Mouse (Mus musculus): ENCODE data around the gene Mrm3.
A peak's percentile ranks its signal among the peaks of the same experiment; 100 is the strongest.

The Mrm3 gene

DNA sequence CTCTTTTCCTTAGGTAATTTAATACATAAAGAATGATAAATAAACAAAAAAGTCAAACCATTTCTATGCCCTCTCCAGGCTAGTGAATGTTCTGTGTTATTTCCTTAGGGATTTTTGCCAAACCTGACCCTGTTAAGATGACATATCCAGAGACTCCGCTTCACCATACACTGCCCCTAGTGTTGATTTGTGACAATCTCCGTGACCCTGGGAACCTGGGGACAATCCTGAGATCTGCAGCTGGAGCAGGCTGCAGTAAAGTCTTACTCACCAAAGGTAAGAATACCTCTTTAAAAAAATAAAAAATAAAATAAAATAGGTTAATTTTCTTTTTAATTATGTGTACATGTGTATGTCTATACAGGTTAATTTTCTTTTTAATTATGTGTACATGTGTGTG lies 3.7 kb downstream of the Mrm3 start:
- no peak for DNase-seq (ENCODE audit: inconsistent age in 2 of 2, low spot score in 1 of 2)

DNA sequence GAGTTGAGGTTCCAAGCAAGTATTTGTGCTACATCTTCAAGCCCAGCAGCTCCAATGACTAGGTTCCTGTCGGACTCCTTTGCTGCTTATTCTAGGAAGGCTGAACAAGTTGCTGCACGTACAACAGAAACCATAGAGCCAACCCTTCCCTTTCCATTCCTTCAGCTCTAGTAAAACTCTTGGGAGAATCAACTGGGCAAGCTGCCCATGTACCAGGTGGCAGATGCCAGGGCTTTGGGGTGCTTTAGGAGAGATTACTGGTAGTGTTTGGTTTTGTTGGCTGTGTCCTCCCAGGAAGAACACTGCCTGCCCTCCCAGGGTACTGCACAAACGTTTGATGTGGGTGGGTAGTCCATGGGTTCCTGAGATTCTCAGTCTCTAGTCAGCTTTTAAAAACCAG lies 8.5 kb downstream of the Mrm3 start:
- DNase-seq (ENCODE audit: inconsistent age in 2 of 2, low spot score in 1 of 2): no peak

- peak; percentile 85 to 96 for DNase-seq (ENCODE audit: inconsistent age in 2 of 2, low spot score in 1 of 2)
These were observed 9.8 kb downstream of the Mrm3 start for GRCm38 (mm10) chr11:76253145-76253917.

GRCm38 (mm10) chr11:76253918-76254264 lies 10.4 kb downstream of the Mrm3 start:
- DNase-seq (ENCODE audit: inconsistent age in 2 of 2, low spot score in 1 of 2): peak in 1 of 2 experiments; percentile 40

DNA sequence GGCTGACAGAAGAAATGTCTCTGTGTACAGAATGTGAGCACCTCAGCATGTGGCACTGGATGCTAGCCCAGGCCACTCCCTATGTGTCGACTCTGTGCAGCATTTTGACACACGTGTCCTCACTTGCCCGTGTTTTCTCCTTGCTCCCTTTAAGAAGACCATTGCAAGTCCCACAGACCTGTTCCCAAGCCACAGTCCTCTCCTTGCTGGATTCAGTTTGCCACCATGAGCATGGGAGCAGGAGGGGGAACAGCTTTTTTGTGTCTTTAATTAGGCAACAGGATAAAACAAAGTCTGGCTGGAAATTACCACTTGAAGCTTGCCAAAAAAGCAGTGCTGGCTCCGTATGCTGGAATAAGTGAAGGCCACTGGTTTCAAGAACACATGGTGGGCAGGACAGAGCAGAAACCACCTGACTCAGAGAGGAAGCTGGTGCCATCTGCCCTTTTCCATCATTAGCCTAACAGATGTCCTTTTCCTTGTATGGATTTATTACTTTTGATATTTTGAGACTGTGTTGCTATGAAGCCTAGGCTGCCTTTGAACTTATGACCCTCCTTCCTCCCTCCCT lies 12.0 kb downstream of the Mrm3 start:
- peak; percentile 61 to 88 for DNase-seq (ENCODE audit: inconsistent age in 2 of 2, low spot score in 1 of 2)

- DNase-seq (ENCODE audit: inconsistent age in 2 of 2, low spot score in 1 of 2): no peak
These were observed 12.6 kb downstream of the Mrm3 start for GRCm38 (mm10) chr11:76256129-76256528.

GRCm38 (mm10) chr11:76257386-76257785 lies 13.9 kb downstream of the Mrm3 start:
- DNase-seq (ENCODE audit: inconsistent age in 2 of 2, low spot score in 1 of 2): no peak

GRCm38 (mm10) chr11:76258511-76258910 lies 15.0 kb downstream of the Mrm3 start:
- DNase-seq (ENCODE audit: inconsistent age in 2 of 2, low spot score in 1 of 2): no peak

- no peak for DNase-seq (ENCODE audit: inconsistent age in 2 of 2, low spot score in 1 of 2)
These were observed 16.9 kb downstream of the Mrm3 start for GRCm38 (mm10) chr11:76260208-76261050.

- no peak for DNase-seq (ENCODE audit: inconsistent age in 2 of 2, low spot score in 1 of 2)
These were observed 17.7 kb downstream of the Mrm3 start for GRCm38 (mm10) chr11:76261224-76261623.

- peak in 1 of 2 experiments; percentile 50 for DNase-seq (ENCODE audit: inconsistent age in 2 of 2, low spot score in 1 of 2)
These were observed 19.3 kb downstream of the Mrm3 start for GRCm38 (mm10) chr11:76262611-76263351.

GRCm38 (mm10) chr11:76267550-76267949 lies 24.0 kb downstream of the Mrm3 start:
- DNase-seq (ENCODE audit: inconsistent age in 2 of 2, low spot score in 1 of 2): peak in 1 of 2 experiments; percentile 62

GRCm38 (mm10) chr11:76268001-76268459 lies 24.5 kb downstream of the Mrm3 start:
- peak in 1 of 2 experiments; percentile 57 for DNase-seq (ENCODE audit: inconsistent age in 2 of 2, low spot score in 1 of 2)

DNA sequence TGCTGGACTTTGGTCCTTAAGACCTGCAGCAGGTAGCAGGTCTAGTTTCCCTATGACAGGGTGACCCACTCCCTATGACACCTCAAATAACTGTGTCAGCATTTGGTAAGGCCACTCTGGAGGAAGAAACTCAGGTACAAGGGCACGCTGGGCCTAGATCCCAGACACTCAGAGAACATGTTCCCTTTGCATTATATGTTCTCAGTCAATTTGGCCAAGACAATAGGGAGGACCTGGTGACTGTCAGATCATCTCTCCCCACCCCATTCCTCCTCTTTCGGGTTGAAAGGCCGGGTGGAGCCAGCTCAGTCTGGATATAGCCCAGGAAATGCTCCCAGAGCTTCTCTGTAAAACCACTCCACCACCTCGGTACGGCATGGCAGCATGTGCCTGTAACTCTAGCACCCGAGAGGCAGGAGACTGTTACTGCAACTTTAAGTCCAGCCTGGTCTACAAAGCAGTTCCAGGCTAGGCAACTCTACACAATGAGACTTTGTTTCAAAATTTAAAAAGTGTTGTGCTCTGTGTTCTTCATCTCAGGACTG lies 25.1 kb downstream of the Mrm3 start:
- DNase-seq (ENCODE audit: inconsistent age in 2 of 2, low spot score in 1 of 2): no peak

DNA sequence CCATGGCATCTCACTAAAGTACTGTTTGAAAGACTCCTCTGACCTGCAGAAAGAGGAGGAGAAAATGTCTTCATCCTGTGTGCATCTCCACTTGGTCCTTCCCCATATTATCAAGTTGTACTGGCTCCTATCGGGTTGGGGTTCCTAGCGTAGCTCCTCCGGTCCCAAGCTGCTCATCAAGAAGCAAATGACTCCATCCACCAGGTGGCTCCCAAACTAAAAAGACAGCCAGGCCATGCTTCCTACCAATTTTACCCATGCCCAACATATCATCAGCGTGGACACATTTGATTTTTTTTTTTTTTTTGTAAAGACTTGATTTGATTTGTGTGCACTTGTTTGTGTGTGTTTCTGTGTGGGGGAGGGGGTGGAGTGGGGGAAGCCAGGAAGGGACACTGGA lies 28.9 kb downstream of the Mrm3 start:
- peak in 1 of 2 experiments; percentile 66 for DNase-seq (ENCODE audit: inconsistent age in 2 of 2, low spot score in 1 of 2)

- no peak for DNase-seq (ENCODE audit: inconsistent age in 2 of 2, low spot score in 1 of 2)
These were observed 35.7 kb downstream of the Mrm3 start for GRCm38 (mm10) chr11:76278960-76279852.

GRCm38 (mm10) chr11:76279971-76280370 lies 36.5 kb downstream of the Mrm3 start:
- no peak for DNase-seq (ENCODE audit: inconsistent age in 2 of 2, low spot score in 1 of 2)

DNA sequence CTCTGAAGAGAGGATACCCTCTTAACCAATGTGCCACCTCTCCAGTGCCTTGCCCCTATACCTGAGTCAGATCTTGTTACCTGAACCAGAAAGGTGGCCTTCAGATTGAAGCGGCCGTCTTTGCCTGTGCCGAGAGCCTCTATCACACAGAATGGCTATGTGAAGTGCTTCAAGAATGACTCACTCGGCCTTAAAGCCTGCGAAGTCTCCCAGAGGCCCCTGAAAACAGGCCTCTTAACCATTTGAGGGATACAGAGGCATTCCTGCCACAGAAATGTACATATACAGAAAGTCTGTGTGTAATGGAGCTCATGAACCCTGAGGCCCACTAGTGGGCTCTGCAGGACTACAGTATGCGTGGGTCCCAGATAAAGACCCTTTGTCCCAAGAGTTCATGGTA lies 40.3 kb downstream of the Mrm3 start:
- DNase-seq (ENCODE audit: inconsistent age in 2 of 2, low spot score in 1 of 2): peak in 1 of 2 experiments; percentile 70

DNA sequence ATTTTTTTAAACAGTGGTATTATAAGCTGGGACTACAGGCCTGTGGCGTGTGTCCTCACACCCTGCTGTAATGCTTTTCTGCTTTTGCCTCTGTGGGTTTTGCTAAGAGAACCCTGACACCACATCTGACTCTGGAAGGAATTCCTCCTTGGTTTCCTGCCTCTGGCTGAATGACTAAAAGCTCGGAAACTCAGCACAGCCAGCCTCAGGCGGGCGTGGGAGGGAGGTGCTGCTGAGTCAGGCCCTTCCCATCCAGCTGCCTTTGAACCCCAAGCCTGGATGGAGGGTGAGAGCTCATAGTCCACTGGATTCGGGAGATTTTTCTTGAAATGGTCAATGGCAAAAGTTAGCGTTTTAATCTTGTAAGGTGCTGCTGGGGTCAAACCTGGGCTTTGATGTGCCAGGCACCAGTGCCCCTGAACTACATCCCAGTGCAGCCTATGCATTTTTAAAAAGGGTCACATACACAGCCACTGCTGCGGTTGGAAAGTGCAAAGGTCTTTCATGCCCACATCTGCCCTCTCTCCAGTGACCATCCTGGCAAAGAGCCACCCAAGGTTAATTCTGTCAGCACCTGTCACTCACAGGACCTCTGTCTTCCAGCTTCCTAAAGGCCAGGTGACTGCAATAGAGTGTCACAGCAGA lies 42.0 kb downstream of the Mrm3 start:
- peak; percentile 67 to 83 for DNase-seq (ENCODE audit: inconsistent age in 2 of 2, low spot score in 1 of 2)
